Mouse (Mus musculus) neural tube, embryonic 11.5 days (tissue): Measurements from ENCODE around the gene Adcy6. TPM values are rescaled to one million over a fixed set of nuclear protein-coding genes. Genes with fewer than 3 reads are reported as not detected.

ENCODE experiments used
- ATAC-seq: fragments of 200-750 bp; cut with Nextera tagmentation; 2 replicates; pipeline ENCODE4 v1.8.0; 2017; ENCODE audit warnings: moderate number of reproducible peaks, mild to moderate bottlenecking, moderate TSS enrichment, moderate library complexity; ENCODE audit not compliant: insufficient read depth, low FRiP score, low TSS enrichment
- DNase-seq: peaks from one replicate; pipeline ENCODE4 v3.0.0-alpha.2; 2015; ENCODE audit warnings: low spot score
- H3K27ac ChIP-seq: fragments of 300-500 bp; sonication (generic); 2 replicates; pipeline ENCODE4 v1.5.1; 2014; ENCODE audit warnings: low read depth, mild to moderate bottlenecking, low read length
- H3K27me3 ChIP-seq: fragments of 300-500 bp; sonication (generic); 2 replicates; pipeline ENCODE4 v1.6.1; 2014; ENCODE audit warnings: mild to moderate bottlenecking, low read length, mixed read lengths; ENCODE audit not compliant: control insufficient read depth, insufficient read depth
- H3K36me3 ChIP-seq: fragments of 300-500 bp; sonication (generic); 2 replicates; pipeline ENCODE4 v1.6.1; 2014; ENCODE audit warnings: mild to moderate bottlenecking, low read length, moderate library complexity, mixed read lengths; ENCODE audit not compliant: control insufficient read depth, insufficient read depth
- H3K4me1 ChIP-seq: fragments of 300-500 bp; sonication (generic); 2 replicates; pipeline ENCODE4 v1.6.1; 2014; ENCODE audit warnings: low read length, mixed read lengths; ENCODE audit not compliant: control insufficient read depth, insufficient read depth
- H3K4me2 ChIP-seq: fragments of 300-500 bp; sonication (generic); 2 replicates; pipeline ENCODE4 v1.6.1; 2014; ENCODE audit warnings: low read depth, mild to moderate bottlenecking, moderate library complexity
- H3K4me3 ChIP-seq: fragments of 300-500 bp; sonication (generic); 2 replicates; pipeline ENCODE4 v1.5.1; 2014; ENCODE audit warnings: low read depth, low read length
- H3K9ac ChIP-seq: fragments of 300-500 bp; sonication (generic); 2 replicates; pipeline ENCODE4 v1.6.1; 2014; ENCODE audit warnings: mild to moderate bottlenecking, low read length
- H3K9me3 ChIP-seq: fragments of 300-500 bp; sonication (generic); 2 replicates; pipeline ENCODE4 v1.6.1; 2016; ENCODE audit warnings: low read length; ENCODE audit not compliant: control insufficient read depth
- WGBS: fragments of 180-500 bp; shearing (Covaris S2); extraction: QIAGEN DNeasy Blood & Tissue Kit; methylation state at CpG from one replicate; pipeline ENCODE4 v1.1.7; 2014; 5-methylcytosine and 5-hydroxymethylcytosine counted together
- polyA plus RNA-seq: library from polyadenylated mRNA; unstranded; fragments of >200 nt; fragmentation: Nextera tagmentation; extraction: Ambion mirVana; gene quantifications from 2 replicates; pipeline ENCODE4 v1.2.1, GENCODE M21; 2014

The Adcy6 gene
- polyA plus RNA-seq, 1 experiment from 2014 or later: 12.7 TPM

GRCm38 (mm10) chr15:98545151-98545550, 64.7 kb downstream of the Adcy6 start:
- Histone ChIP-seq H3K4me3 (no peak overlapping the region), H3K9me3 (no peaks in the 10 kb centered on the region), H3K4me2 (no peak overlapping the region), H3K4me1 (no peaks in the 10 kb centered on the region), H3K9ac (no peak overlapping the region), H3K27ac (no peak overlapping the region), H3K27me3 (no peaks in the 10 kb centered on the region), H3K36me3 (peaks cover 20% of the 10 kb centered on the region)
- DNase-seq (no peak), ATAC-seq (no peak)
- WGBS: 92% methylated on average over 3 of the region's 3 CpGs

GRCm38 (mm10) chr15:98543341-98543740, 66.5 kb downstream of the Adcy6 start:
- H3K36me3 ChIP-seq: peaks cover 20% of the 10 kb centered on the region
- no peaks in the 10 kb centered on the region for H3K9me3 ChIP-seq
- H3K27ac ChIP-seq: no peak overlapping the region
- 79% methylated on average over 4 of the region's 4 CpGs for WGBS
- H3K4me2 ChIP-seq: no peak overlapping the region
- no peak for ATAC-seq
- no peak for DNase-seq
- no peaks in the 10 kb centered on the region for H3K27me3 ChIP-seq
- H3K4me1 ChIP-seq: no peaks in the 10 kb centered on the region
- no peak overlapping the region for H3K9ac ChIP-seq
- no peak overlapping the region for H3K4me3 ChIP-seq

- Histone ChIP-seq H3K9ac (no peak overlapping the region), H3K4me3 (no peak overlapping the region), H3K4me2 (no peak overlapping the region), H3K27me3 (no peaks in the 10 kb centered on the region), H3K36me3 (peaks cover 16% of the 10 kb centered on the region), H3K27ac (no peak overlapping the region), H3K4me1 (no peaks in the 10 kb centered on the region), H3K9me3 (no peaks in the 10 kb centered on the region)
- ATAC-seq (no peak), DNase-seq (no peak)
- WGBS: 92% methylated on average over 6 of the region's 6 CpGs
These were observed 68.8 kb downstream of the Adcy6 start for GRCm38 (mm10) chr15:98541064-98541463.

Other genes starting within 250 kb of the Adcy6 start
- gene Olfr283, start 229.1 kb downstream of the Adcy6 start, polyA plus RNA-seq: not detected in 2 replicates
- not detected in 2 replicates for gene Olfr282, start 178.9 kb downstream of the Adcy6 start, polyA plus RNA-seq
- gene Olfr281, start 157.5 kb downstream of the Adcy6 start, polyA plus RNA-seq: not detected in 2 replicates
- gene OR5BS1P, start 140.2 kb downstream of the Adcy6 start, polyA plus RNA-seq: not detected in 2 replicates
- 0.45 TPM in 1 of 2 replicates, not detected in the other for gene Lalba, start 127.4 kb downstream of the Adcy6 start, polyA plus RNA-seq
- gene Olfr279, start 117.7 kb downstream of the Adcy6 start, polyA plus RNA-seq: not detected in 2 replicates
- gene Kansl2, start 75.8 kb downstream of the Adcy6 start, polyA plus RNA-seq: 142 and 143 TPM in 2 replicates
- 62.2 and 65.6 TPM in 2 replicates for gene Ccnt1, start 39.2 kb downstream of the Adcy6 start, polyA plus RNA-seq
- not detected in 2 replicates for gene 4930415O20Rik, start 39.1 kb downstream of the Adcy6 start, polyA plus RNA-seq
- 57.4 and 58.4 TPM in 2 replicates for gene Cacnb3, start 20.8 kb upstream of the Adcy6 start, polyA plus RNA-seq
- gene Ddx23, start 52.8 kb upstream of the Adcy6 start, polyA plus RNA-seq: 19.5 and 24.1 TPM in 2 replicates
- 5.2 and 5.3 TPM in 2 replicates for gene Rnd1, start 67.4 kb upstream of the Adcy6 start, polyA plus RNA-seq
- gene Ccdc65, start 98.1 kb upstream of the Adcy6 start, polyA plus RNA-seq: 0.70 and 0.96 TPM in 2 replicates
- gene Fkbp11, start 118.1 kb upstream of the Adcy6 start, polyA plus RNA-seq: 12.1 and 12.6 TPM in 2 replicates
- gene Arf3, start 153.1 kb upstream of the Adcy6 start, polyA plus RNA-seq: 42.0 and 44.0 TPM in 2 replicates
- gene Wnt10b, start 168.1 kb upstream of the Adcy6 start, polyA plus RNA-seq: 0.51 and 0.95 TPM in 2 replicates
- gene Wnt1, start 179.8 kb upstream of the Adcy6 start, polyA plus RNA-seq: 11.8 and 12.9 TPM in 2 replicates
- gene Ddn, start 199.4 kb upstream of the Adcy6 start, polyA plus RNA-seq: 0.48 and 0.78 TPM in 2 replicates
- 73.1 and 74.0 TPM in 2 replicates for gene Prkag1, start 221.4 kb upstream of the Adcy6 start, polyA plus RNA-seq